Mouse (Mus musculus) effector memory CD4-positive, alpha-beta T cell, adult 5 months (primary cell): Measurements from ENCODE around the gene Cdc34b. TPM values are rescaled to one million over a fixed set of nuclear protein-coding genes. Genes with fewer than 3 reads are reported as not detected.

Experiments used
- polyA plus RNA-seq: library from polyadenylated mRNA; unstranded; fragments of 100-300 nt; shearing (Covaris generic); gene quantifications from one replicate; pipeline ENCODE4 v1.2.1, GENCODE M21; 2017

The Cdc34b gene
- polyA plus RNA-seq = not detected

GRCm38 (mm10) chr11:94741732-94742272 lies at the start of gene Cdc34b:
Gene Cdc34b (plus strand): TSS chr11:94741782.

GRCm38 (mm10) chr11:94704472-94704871 lies 37.1 kb upstream of the Cdc34b start, which contains the start of gene Gm11541:
Gene Gm11541 (minus strand): TSS chr11:94704499.

GRCm38 (mm10) chr11:94782603-94783002 lies 41.0 kb downstream of the Cdc34b start, which contains the start of gene Tmem92:
Gene Tmem92 (minus strand): TSS chr11:94782703.

Other genes starting within 250 kb of the Cdc34b start
- not detected for gene Epn3, start 241.8 kb upstream of the Cdc34b start, polyA plus RNA-seq
- gene Mycbpap, start 220.0 kb upstream of the Cdc34b start, polyA plus RNA-seq = not detected
- 2.2 TPM for gene Rsad1, start 192.5 kb upstream of the Cdc34b start, polyA plus RNA-seq
- gene Chad, start 176.7 kb upstream of the Cdc34b start, polyA plus RNA-seq = not detected
- 5.2 TPM for gene Acsf2, start 139.9 kb upstream of the Cdc34b start, polyA plus RNA-seq
- gene Lrrc59, start 112.0 kb upstream of the Cdc34b start, polyA plus RNA-seq = 67.0 TPM
- 25.6 TPM for gene Mrpl27, start 88.0 kb upstream of the Cdc34b start, polyA plus RNA-seq
- gene Eme1, start 87.8 kb upstream of the Cdc34b start, polyA plus RNA-seq = 0.60 TPM
- gene Xylt2, start 64.3 kb upstream of the Cdc34b start, polyA plus RNA-seq = 51.3 TPM
- gene Gm11541, start 37.3 kb upstream of the Cdc34b start, polyA plus RNA-seq = not detected
- gene Tmem92, start 40.9 kb downstream of the Cdc34b start, polyA plus RNA-seq = not detected
- gene Col1a1, start 194.4 kb downstream of the Cdc34b start, polyA plus RNA-seq = not detected
- gene Hils1, start 225.8 kb downstream of the Cdc34b start, polyA plus RNA-seq = not detected
- not detected for gene Sgca, start 234.5 kb downstream of the Cdc34b start, polyA plus RNA-seq
- 12.3 TPM for gene Ppp1r9b, start 249.3 kb downstream of the Cdc34b start, polyA plus RNA-seq